Mouse (Mus musculus): ENCODE data around the gene Lamc2. TPM values are rescaled to one million over a fixed set of nuclear protein-coding genes. Genes with fewer than 3 reads are reported as not detected.

Gene Lamc2
- polyA plus RNA-seq, 1 experiment: 0.87 TPM

GRCm38 (mm10) chr1:153122764-153123163, 63.5 kb downstream of the Lamc2 start:
- Histone ChIP-seq H3K36me3 (replicated peaks; ENCODE audit: low read length) (no peaks in the 10 kb centered on the region), H3K27me3 (replicated peaks) (peaks cover 17% of the 10 kb centered on the region), H3K9me3 (no peaks in the 10 kb centered on the region), H3K4me1 (peaks cover 4% of the 10 kb centered on the region; the same call in 1 of the 2 replicates), H3K4me3 (replicated peaks) (no peak overlapping the region)
- TF ChIP-seq FLI1 (IDR thresholded peaks at IDR 0.05; ENCODE audit: low read length): no peak
- no peak for TF ChIP-seq GATA1 (IDR thresholded peaks at IDR 0.05; ENCODE audit: borderline replicate concordance, low read length)

DNA sequence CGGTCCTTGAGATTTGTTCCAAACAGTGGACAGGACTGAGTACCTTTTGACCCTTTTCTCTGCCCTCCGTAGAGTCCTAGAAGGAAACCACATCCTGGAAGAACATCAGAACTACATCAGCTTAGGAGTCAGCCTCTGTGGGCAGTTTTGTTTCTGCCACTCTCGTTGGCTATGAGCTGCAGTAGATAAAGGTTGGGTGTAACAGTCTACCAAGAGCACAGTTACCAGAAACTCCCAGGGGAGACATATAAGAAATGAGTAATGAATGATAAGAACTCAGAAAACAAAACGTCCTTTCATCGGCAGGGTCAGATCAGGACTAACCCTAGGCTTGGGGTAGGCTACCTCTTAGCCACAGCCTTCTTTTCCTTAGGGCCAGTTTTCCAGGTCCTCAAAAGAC, 64.9 kb downstream of the Lamc2 start:
- no peak for TF ChIP-seq GATA1 (IDR thresholded peaks at IDR 0.05; ENCODE audit: borderline replicate concordance, low read length)
- TF ChIP-seq FLI1 (IDR thresholded peaks at IDR 0.05; ENCODE audit: low read length): no peak
- H3K27me3 ChIP-seq (replicated peaks): peaks cover 16% of the 10 kb centered on the region
- no peak overlapping the region for H3K4me3 ChIP-seq (replicated peaks)
- H3K36me3 ChIP-seq (replicated peaks; ENCODE audit: low read length): no peaks in the 10 kb centered on the region
- no peaks in the 10 kb centered on the region for H3K9me3 ChIP-seq
- peaks cover 4% of the 10 kb centered on the region; the same call in 1 of the 2 replicates for H3K4me1 ChIP-seq

GRCm38 (mm10) chr1:153120544-153120943, 65.7 kb downstream of the Lamc2 start:
- Histone ChIP-seq H3K4me1 (peaks cover 4% of the 10 kb centered on the region; the same call in 1 of the 2 replicates), H3K36me3 (replicated peaks; ENCODE audit: low read length) (no peaks in the 10 kb centered on the region), H3K4me3 (replicated peaks) (no peak overlapping the region), H3K27me3 (replicated peaks) (peaks cover 15% of the 10 kb centered on the region), H3K9me3 (no peaks in the 10 kb centered on the region)
- no peak for TF ChIP-seq GATA1 (IDR thresholded peaks at IDR 0.05; ENCODE audit: borderline replicate concordance, low read length)

DNA sequence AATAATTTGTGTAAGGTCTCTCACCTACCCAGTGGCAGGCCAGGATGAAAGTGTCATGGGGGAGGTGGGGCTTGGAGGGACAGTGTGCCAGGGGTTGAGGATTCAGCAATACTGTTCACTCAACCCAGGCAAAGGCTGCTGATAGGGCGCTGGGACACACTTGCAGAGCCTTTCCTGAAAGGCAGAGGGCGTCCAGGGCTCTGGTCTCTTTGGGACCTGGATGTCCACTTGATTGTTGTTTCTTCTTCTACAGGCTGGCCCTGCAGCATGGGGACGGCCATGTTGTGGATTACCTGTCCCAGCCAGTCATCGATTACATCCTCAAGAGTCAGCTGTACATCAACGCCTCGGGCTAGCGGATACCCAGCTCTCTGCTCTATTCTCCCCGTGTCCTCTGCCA, 70.9 kb downstream of the Lamc2 start:
- TF ChIP-seq FLI1 (IDR thresholded peaks at IDR 0.05; ENCODE audit: low read length): no peak
- Histone ChIP-seq H3K36me3 (replicated peaks; ENCODE audit: low read length) (no peaks in the 10 kb centered on the region), H3K4me3 (replicated peaks) (no peak overlapping the region)

GRCm38 (mm10) chr1:153111596-153111995, 74.7 kb downstream of the Lamc2 start:
- Histone ChIP-seq H3K4me1 (peaks cover 4% of the 10 kb centered on the region; the same call in 1 of the 2 replicates), H3K36me3 (replicated peaks; ENCODE audit: low read length) (no peaks in the 10 kb centered on the region), H3K4me3 (replicated peaks) (no peak overlapping the region), H3K27me3 (replicated peaks) (peaks cover under 1% of the 10 kb centered on the region), H3K9me3 (peaks cover 8% of the 10 kb centered on the region; the same call in 1 of the 2 replicates)
- TF ChIP-seq FLI1 (IDR thresholded peaks at IDR 0.05; ENCODE audit: low read length): no peak
- no peak for TF ChIP-seq GATA1 (IDR thresholded peaks at IDR 0.05; ENCODE audit: borderline replicate concordance, low read length)

More for the DNA sequence above, 70.9 kb downstream of the Lamc2 start:
- Histone ChIP-seq H3K27me3 (replicated peaks) (peaks cover 5% of the 10 kb centered on the region), H3K9me3 (peaks cover 8% of the 10 kb centered on the region; the same call in 1 of the 2 replicates), H3K4me1 (0 out of 2 replicates have a peak, but pooled peaks cover under 1% of the 10 kb centered on the region)

DNA sequence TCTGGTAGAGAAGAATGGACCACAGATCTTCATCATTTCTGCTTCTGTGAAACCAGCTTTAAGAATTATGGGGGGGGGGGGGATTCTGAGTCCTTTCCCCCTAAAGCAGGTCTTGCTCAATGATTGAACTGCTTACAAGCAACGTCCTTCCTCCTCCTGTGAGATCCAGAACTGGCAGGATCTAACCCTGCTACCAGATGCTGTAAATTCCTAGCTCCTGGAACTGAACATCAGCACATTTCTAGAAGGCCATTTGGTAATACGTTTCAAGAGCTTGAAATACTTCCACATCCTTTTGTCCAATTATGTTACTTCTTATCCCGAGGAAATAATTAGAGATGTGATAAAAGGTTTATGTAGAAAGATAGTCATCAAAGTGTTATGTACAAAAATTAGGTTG, 76.4 kb downstream of the Lamc2 start:
- H3K27me3 ChIP-seq (replicated peaks): no peaks in the 10 kb centered on the region
- no peaks in the 10 kb centered on the region for H3K36me3 ChIP-seq (replicated peaks; ENCODE audit: low read length)
- no peak for TF ChIP-seq GATA1 (IDR thresholded peaks at IDR 0.05; ENCODE audit: borderline replicate concordance, low read length)
- TF ChIP-seq FLI1 (IDR thresholded peaks at IDR 0.05; ENCODE audit: low read length): no peak
- H3K4me3 ChIP-seq (replicated peaks): no peak overlapping the region
- H3K9me3 ChIP-seq: peaks cover 8% of the 10 kb centered on the region; the same call in 1 of the 2 replicates
- H3K4me1 ChIP-seq: peaks cover 4% of the 10 kb centered on the region; the same call in 1 of the 2 replicates

GRCm38 (mm10) chr1:153109346-153109745, 76.9 kb downstream of the Lamc2 start:
- peaks cover 4% of the 10 kb centered on the region; the same call in 1 of the 2 replicates for H3K4me1 ChIP-seq
- no peaks in the 10 kb centered on the region for H3K36me3 ChIP-seq (replicated peaks; ENCODE audit: low read length)
- TF ChIP-seq GATA1 (IDR thresholded peaks at IDR 0.05; ENCODE audit: borderline replicate concordance, low read length) (no peak), FLI1 (IDR thresholded peaks at IDR 0.05; ENCODE audit: low read length) (no peak)
- peaks cover 8% of the 10 kb centered on the region; the same call in 1 of the 2 replicates for H3K9me3 ChIP-seq
- H3K27me3 ChIP-seq (replicated peaks): no peaks in the 10 kb centered on the region
- no peak overlapping the region for H3K4me3 ChIP-seq (replicated peaks)

- TF ChIP-seq GATA1 (IDR thresholded peaks at IDR 0.05; ENCODE audit: borderline replicate concordance, low read length) (no peak), FLI1 (IDR thresholded peaks at IDR 0.05; ENCODE audit: low read length) (no peak)
- Histone ChIP-seq H3K36me3 (replicated peaks; ENCODE audit: low read length) (no peaks in the 10 kb centered on the region), H3K27me3 (replicated peaks) (peaks cover 2% of the 10 kb centered on the region), H3K4me1 (peaks cover 4% of the 10 kb centered on the region; the same call in 1 of the 2 replicates), H3K4me3 (replicated peaks) (no peak overlapping the region), H3K9me3 (peaks cover 8% of the 10 kb centered on the region; the same call in 1 of the 2 replicates)
These were observed 78.4 kb downstream of the Lamc2 start for GRCm38 (mm10) chr1:153107866-153108265.

GRCm38 (mm10) chr1:153104804-153105203, 81.4 kb downstream of the Lamc2 start:
- Histone ChIP-seq H3K4me3 (replicated peaks) (no peak overlapping the region), H3K27me3 (replicated peaks) (peaks cover 2% of the 10 kb centered on the region)
- no peak for TF ChIP-seq FLI1 (IDR thresholded peaks at IDR 0.05; ENCODE audit: low read length)
- TF ChIP-seq GATA1 (IDR thresholded peaks at IDR 0.05; ENCODE audit: borderline replicate concordance, low read length): no peak

DNA sequence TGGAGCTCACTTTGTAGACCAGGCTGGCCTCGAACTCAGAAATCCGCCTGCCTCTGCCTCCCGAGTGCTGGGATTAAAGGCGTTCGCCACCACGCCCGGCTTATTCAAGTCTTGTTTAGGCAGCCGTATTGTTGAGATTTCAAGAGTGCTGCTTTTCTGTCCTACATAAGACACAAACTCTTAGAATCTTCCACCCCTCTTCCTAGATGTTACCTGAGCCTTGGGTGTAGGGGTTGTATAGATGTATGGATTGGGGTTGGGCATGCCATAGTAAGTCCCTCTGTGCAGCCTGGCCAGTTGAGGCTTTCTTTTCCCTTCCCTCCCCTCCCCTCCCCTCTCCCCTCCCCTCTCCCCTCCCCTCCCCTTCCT, 83.1 kb downstream of the Lamc2 start:
- TF ChIP-seq GATA1 (IDR thresholded peaks at IDR 0.05; ENCODE audit: borderline replicate concordance, low read length) (no peak), FLI1 (IDR thresholded peaks at IDR 0.05; ENCODE audit: low read length) (no peak)
- H3K9me3 ChIP-seq: no peaks in the 10 kb centered on the region
- H3K36me3 ChIP-seq (replicated peaks; ENCODE audit: low read length): no peaks in the 10 kb centered on the region
- H3K27me3 ChIP-seq (replicated peaks): peaks cover 9% of the 10 kb centered on the region
- no peak overlapping the region for H3K4me3 ChIP-seq (replicated peaks)
- H3K4me1 ChIP-seq: peaks cover 12% of the 10 kb centered on the region

More at GRCm38 (mm10) chr1:153104804-153105203, 81.4 kb downstream of the Lamc2 start:
- no peaks in the 10 kb centered on the region for H3K36me3 ChIP-seq (replicated peaks; ENCODE audit: low read length)
- H3K4me1 ChIP-seq: peaks cover 12% of the 10 kb centered on the region
- no peaks in the 10 kb centered on the region for H3K9me3 ChIP-seq

Data from megakaryocyte, embryonic 14.5 days (primary cell).